Mouse (Mus musculus): ENCODE measurements at regions not wholly inside any gene's neighbourhood (a gene's known extent, or its start where the extent isn't known, plus 50 kb on each side); places are given as distances from the start of the nearest gene placed in this dataset.
"Not testable (repeated sequence)": the region's sequence is repeated elsewhere in the genome, so short reads cannot be mapped to it uniquely, and the experiment has no call there.

DNA sequence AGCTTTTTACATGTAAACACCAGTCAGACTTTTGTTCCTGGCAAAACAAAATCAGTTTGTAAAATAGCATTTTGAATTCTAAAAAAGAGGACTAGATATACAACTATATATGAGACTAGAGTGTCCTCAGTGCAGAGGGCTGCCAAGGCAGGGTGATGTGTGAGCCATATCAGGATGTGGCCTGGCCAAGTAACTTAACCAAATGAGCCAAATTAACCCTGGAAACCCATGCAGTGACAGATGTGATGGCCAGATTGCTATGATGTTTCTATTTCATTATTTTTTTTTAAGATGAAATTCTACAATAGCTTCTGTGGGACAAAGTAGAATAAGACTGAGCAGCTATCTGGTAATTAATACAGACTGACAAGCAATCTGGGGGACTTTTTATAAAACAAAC, 181.8 kb downstream of the Nova1 start:
- no peak for DNase-seq (ENCODE audit: low read depth, low spot score)

DNA sequence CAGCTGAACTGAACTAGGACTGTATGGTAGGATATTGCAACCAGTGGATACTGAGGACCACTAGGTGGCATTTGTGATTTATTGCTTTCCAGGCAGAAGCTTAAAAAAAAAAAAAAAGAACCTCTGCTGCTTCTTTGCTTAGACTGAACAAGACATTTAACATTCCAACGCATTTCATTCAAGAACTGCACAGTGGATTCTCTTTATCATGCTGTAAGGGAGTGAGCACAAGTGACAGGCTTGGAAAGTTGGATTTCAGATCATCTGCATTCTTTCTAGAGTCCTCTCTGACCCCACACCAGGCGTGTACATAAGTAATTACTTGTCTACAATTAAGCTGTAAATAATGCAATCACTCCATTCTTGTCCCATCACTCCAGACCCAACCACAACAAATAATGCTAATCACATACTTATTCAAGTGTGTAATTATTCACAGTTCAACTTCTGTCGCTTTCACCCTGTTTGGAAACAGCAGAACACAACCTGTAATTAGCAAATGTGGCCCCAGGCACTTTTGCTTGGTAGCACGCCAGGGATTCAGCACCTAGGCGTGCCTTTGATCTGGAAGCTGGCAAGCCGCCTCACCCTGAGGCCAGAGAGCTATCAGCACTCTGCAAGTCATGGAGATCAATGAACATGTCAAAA, 183.5 kb downstream of the Nova1 start:
- peak; percentile 20 for DNase-seq (ENCODE audit: low read depth, low spot score)

DNA sequence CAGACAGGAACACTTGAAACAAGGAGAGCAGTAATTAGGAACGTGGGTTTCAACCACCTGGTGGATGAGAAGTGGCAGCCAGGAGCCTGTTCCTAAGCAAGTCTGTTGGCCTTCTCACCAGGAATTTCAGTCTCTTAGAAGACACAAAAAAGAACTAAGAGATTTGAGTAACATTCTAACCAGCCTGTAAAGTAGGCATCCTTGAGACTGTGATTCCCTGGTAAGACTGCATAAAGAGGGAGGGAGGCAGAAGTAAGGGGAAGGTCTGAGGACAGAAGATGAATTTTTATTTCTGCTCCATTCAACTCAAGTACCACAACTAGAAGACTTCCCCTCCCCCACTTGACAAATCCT, 184.0 kb downstream of the Nova1 start:
- no peak for DNase-seq (ENCODE audit: low read depth, low spot score)

DNA sequence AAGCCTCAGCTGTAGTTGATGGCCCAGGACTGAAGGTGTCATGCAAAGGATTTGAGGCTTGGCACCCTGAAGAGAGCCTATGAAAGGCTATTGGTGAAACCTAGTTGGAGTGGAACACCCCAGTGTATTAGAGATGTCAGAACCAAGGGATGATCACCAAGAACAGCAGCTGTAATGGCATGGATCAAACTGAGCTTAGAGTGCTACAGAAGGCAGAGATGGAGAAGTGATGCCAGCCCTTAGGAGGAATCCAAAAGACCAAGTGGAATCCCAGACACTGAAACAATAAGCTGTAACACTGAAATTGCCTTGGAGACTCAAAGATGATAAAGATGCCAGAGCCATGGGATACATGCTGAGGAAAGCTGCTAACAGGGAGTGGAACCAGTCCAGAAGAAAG, 186.3 kb downstream of the Nova1 start:
- DNase-seq (ENCODE audit: low read depth, low spot score), result not testable (repeated sequence)

DNA sequence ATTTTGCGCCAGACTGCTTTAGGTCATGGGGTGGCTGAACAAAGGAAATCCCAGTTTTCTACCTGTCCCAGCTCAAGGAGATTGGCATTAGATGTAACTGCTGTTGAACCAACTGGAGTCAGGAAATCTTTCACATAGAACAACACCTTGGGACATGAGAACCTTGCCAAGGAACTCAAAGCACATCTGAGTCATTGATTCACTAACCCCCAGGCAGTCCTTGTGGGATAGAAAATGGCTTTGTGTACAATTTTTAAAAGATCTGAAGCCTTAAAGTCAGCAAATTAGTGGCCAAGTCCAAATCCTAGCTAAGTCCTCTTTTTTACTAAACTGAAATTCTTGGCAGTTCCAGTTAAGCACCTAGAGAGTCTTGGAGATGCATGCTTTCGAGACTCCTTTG, 191.4 kb downstream of the Nova1 start:
- no peak for DNase-seq (ENCODE audit: low read depth, low spot score)

DNA sequence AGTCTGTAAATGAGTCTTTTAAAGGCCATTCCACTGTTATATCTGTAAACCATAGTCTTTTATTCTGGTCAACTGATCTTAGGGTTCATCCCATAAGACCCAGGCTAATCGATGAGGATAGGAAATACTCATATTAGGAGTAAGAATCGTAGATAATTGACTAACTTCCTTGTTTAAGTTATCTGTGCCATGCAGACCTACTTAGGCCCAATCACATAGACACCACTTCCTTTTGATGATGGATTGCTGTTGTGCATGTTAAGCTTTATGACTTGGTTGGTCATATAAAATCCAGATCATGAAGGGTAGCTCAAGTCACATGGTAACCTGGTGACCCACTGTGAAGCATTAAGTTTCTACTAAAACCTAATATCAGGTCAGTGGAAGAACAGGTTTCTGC, 207.3 kb downstream of the Nova1 start:
- no peak for DNase-seq (ENCODE audit: low read depth, low spot score)

DNA sequence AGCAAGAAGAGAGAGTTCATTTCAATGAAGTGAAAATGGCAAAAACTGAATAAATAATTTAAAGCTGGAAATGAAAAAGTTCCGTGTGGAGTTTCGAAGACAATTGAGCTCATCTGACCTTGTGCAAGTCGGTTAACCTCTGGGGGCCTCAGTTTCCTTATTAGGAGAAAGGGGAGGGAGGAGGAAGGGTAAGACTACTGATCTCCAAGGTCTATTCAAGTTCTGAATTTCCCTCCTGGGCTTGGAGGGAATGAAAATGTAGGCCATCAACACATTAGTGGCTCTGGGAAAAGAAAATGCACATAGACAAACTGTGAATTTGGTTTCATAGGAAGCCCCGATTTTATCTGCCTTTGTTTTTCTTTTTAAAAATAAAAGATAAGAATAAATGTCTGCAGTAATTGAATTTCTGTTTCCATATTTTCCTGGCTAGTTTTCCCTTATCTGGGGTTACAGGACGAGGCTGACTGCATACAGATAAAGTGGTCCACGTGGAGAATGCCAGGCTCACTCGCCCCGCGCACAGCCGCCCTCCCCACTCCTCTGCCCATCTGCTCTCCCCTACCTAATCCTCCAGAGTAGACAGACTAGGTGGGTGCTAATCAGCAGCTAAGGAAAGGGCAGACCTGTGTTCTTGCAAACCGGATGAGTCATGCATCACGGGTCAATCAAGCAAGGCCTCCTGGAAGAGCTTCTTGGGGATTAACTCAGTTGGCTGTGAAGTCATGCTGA, 209.0 kb downstream of the Nova1 start:
- DNase-seq (ENCODE audit: low read depth, low spot score), result no peak

DNA sequence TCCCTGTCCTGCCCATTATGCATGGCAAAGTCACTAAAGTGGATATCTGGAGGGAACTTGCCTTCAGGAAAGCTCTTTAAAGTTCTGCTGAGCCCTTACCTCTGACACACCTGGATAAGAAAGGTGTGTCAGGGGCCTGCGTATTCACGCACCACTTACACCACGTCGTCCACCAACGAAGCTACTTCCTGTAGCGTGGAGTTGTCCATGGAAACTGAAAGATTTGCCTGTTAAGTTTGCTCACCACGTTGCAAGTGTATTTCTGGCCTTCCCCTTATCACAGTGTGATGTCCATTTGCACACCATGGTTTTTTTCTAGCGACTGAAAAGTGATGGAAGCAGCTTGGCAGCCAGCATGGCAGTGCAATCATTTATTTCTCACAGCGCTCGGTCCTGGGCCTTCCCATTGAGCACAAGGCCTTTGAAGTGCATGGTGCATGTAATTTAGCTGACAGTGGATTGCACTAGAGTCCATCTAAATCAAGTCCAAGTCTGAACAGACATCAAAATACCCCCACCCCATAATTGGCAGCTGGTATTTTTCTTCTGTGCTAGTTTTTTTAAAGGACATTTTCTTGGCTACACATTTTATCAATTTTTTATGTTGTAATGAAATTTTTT, 210.3 kb downstream of the Nova1 start:
- no peak for DNase-seq (ENCODE audit: low read depth, low spot score)

DNA sequence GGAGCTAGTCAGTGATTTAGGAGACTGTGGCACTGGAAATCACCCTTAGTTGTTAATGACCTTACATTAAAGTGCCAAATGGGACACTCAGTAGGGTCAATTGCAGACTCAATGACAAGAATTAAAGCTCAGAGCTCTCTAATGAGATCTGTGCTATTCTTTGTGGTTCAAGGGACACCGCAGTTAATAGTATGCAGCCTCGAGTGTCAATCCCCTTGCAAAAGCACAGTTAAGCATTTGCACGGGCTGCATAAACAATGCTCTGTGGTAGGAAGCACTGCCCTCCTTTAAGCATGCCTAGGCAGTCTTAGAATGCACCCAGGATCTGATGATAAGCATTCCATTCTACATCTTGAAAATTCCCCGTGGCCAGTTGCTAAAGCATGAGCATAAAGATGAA, 221.5 kb downstream of the Nova1 start:
- no peak for DNase-seq (ENCODE audit: low read depth, low spot score)

DNA sequence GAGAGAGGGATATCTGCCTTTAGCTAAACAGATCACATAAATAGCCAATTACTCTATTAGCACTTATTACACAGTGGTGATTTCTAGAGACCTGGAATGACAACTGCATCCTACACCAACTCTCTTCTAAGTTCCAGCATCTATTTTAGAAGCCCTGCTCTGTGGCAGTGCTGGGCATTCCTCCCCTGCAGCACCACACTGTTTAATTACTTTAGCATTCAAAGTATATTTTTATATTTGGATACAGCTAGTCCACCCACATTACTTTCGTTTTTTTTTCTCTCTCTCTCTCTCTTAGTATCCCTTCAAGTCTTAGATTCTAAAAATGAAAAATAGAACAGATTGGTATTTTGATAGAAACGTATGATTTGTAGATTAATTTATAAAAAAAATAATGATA, 250.1 kb downstream of the Nova1 start:
- DNase-seq (ENCODE audit: low read depth, low spot score), result no peak

DNA sequence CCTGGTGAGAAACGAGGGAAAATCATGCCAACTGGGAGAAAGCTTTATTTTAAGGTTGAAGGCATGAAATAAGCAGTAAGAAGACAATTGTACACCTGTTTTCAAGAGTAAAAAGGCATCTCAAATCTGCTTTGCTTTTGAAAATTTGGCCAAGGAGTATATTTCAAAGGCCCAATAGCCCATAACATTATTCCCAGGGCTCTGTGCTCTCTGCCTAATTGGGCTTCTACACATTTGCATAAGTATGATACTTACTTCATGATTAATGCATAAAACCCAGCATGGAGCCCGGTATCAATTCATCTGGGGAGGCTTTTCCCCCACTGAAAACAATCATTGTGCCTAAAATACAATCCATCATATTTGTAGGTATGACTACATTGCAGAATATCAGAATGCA, 252.4 kb downstream of the Nova1 start:
- DNase-seq (ENCODE audit: low read depth, low spot score), result no peak

DNA sequence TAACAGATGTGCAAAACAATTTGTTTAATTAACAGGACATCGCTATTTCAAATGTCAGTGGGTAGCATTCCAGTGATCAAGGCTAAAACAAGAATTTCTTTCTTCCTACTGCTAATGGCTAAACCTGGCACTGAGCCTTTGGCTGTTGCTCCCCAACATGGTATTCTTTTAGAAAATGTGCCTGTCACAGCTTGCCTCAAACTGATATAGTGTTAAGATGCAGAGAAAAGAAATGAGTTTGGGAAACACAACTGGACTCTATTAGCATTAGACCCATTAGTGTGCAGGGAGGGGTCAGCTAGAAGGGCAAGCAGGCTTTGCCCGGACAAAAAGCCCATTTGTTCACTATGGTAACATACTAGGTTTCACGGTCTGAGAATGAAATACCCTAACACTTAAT, 297.8 kb downstream of the Nova1 start:
- DNase-seq (ENCODE audit: low read depth, low spot score), result peak; percentile 0

DNA sequence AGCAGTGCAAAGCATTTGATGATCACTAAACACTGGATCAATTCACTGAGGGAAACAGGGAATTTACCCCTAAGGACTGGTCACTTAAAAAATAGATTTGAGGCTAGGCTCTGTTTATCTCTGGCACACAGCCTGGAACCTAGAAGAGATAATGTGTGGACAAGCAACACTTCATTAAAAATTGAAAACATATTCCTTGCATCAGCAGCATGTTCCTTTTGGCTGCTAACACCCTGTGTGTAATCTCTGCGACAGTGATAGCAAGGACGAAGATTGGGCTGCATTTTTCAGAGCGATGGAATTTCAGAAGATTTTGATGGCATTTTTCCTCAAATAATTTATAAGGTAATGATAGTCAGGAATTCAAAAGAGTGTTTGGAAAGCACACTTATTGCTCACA, 310.9 kb downstream of the Nova1 start:
- DNase-seq (ENCODE audit: low read depth, low spot score), result no peak

DNA sequence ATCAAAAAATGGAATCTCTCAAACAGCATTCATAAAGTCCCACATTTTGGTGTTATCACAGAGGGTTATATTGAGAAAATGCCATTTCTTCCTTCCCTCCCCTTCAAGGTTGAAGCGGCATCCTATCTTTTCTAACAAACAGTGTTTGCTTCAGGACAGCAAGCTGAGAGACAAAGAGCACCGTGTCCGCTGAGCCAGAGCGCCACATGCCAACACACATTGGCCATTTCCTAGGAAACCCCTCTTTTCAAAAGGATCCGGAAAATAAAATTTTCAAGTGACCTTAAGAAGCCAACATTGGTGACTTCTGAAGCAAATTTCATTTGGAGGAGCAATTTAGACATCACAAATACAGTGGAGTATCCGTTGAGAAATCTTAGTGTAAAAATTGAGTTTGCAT, 326.3 kb downstream of the Nova1 start:
- no peak for DNase-seq (ENCODE audit: low read depth, low spot score)

DNA sequence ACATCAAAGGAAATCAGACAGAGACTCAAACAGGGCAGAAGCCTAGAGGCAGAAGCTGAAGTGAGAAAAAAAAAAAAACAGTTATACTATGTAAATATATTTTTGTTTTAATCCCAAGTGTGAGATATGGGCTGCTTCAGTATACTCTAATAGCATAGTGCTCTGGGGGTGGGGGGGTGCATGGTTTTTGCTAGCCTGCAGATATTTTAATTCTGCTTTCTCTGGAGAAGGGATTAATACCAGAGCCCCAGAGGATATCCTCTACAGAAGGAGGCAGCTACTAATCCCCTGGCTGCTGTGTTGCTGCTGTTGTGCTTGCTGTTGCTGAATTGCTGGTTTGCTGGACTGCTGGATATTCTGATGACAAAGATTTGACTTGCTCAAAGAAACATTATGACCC, 367.8 kb downstream of the Nova1 start:
- no peak for DNase-seq (ENCODE audit: low read depth, low spot score)

DNA sequence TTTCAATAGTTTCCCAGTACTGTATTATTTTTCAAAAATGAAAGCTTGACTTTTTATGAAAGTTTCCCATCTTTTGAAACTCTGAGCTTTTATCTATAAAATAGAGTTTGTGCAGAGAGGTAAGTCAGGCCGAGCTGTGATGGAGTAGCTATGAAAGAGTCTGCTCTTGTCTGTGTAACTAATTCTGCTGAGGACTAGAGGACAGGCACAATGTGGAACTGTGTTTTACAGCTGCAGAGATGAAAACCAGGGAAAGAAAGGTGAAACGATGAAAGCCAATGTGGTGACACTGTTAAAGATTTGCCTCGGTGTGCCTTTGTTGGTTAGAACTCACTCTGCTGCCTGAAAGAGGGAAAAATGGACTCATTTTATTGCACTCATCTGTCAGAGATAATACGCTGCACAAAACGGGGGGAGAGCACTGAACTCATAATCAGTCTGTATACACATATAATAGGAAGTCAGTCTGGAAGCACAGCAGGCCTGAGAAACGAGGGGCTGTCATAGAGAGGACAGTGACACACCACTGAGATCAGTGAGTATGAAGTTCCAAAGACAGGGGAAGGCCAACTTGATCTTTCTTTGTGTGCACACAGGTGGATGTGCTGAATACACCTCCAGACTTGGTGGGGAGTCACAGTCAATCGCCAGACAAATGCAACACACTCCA, 373.9 kb downstream of the Nova1 start:
- DNase-seq (ENCODE audit: low read depth, low spot score), result no peak

DNA sequence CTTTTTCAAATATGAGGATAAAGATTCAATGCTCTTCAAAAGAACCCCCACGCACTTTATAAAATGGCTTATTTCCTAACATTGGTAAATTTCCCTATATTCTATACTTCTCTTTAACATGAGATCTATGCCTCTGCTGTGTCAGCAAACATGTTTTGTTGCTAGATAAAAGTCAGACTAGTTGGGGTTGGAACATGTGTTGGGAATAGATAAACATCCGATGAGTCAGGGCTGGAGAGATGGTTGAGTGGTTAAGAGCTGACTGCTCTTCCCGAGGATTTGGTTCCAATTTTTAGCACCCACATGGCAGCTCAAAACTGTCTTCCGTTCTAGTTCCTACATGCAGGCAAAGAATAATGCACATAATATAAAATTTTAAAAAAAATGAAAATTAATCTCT, 399.1 kb downstream of the Nova1 start:
- no peak for DNase-seq (ENCODE audit: low read depth, low spot score)

DNA sequence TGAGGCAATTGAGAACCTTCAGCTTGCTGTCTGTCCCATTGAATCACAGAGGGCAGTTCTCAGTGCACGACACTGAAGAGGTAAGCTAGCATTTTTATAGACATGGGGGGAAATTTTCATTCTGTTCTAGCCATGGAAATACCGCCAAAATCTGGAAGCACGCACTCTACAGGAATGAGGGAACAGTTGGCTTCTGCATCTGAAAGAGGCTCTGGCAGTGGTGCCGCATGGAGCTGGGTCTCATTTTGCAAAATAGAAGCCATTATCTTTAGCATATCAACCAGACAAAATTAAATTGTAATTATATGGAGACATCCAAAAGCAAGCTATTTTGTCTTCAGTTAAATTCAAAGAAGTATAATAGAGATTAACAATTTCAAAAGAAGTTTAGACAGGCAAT, 399.7 kb downstream of the Nova1 start:
- no peak for DNase-seq (ENCODE audit: low read depth, low spot score)

DNA sequence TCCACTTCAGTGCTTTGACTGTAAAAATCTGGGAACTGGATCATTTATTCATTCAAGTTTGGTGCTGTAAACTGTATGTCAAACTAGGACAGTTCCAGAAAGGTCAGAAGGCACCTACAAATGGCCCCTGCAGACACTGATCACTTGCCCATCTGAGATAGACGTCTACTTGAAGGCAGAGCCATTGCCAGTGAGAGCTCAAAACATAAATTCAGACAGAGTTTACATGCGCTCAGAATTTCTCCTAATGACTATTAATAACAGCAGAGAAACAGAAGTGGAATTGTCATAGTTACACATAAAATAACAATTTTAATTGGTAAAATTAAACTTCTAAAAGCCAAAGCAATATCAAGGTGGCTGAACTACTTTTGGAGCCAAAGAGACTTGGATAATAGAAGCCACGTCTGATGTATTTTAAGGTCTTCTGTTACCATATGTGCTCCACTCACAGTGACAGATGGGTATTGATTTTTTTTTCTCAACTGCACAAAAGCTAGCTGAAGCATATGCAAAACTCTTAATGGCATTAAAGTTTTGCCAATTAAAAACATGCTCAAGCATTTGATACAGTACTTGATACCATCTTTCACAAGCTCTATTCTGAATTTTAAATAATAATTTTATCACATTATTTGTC, 401.8 kb downstream of the Nova1 start:
- DNase-seq (ENCODE audit: low read depth, low spot score), result no peak

DNA sequence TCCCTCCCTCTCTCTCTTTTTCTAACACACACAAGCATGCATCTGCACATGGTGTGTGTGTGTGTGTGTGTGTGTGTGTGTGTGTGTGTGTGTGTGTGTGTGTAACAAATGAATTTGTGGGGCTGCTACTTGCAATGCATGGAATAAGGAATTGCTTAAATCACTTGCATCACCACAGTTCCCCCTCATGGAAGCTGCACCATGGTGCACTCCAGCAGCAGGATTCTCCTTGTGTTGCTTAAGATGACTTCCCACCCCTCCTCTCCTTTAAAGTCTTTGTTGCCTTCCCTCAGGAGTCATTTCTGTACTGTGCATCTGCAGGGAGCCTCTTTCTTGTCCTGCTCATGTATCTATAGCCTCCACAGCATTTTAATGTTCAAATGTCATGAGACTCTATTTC, 402.5 kb downstream of the Nova1 start:
- no peak for DNase-seq (ENCODE audit: low read depth, low spot score)

DNA sequence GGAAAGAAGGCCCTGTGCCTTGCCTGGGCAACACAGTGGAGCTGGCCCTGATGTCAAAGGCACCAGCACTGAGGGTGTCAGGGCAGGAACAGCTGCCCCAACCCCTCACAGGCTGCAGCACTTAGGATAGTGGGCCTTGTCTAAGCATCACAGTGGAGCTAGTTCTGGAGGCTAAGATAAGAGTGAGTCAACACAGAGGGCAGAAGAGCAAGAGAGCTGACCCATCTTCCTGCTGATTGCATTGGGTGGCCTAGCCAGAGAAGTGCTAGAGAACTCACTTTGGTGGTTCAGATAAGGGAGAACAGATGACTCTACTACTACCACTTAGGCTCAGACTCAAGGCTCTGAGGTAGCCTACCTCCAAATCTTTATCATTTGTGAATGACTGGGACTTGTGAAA, 413.1 kb downstream of the Nova1 start:
- no peak for DNase-seq (ENCODE audit: low read depth, low spot score)

DNA sequence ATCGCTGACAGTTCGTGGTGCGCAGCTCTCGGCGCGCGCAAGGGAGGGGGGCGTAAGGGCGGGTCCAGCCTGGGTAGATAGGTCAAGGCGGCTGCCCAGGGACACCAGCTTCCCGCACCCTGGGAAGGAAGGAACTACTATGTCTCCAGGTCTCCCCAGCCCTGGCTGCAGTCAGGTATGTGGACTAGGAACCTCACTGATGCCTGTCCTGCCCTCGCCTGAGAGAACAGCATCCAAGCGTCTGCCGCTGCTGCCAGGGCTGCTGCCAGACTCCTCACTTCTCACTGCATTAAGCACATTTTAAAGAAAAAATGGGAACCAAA, 419.1 kb downstream of the Nova1 start:
- DNase-seq (ENCODE audit: low read depth, low spot score), result no peak

Measured in embryo, embryonic 11.5 days (tissue).